Mouse (Mus musculus) midbrain, postnatal 0 days (tissue): ENCODE data around the gene Ldlrad3. TPM values are rescaled to one million over a fixed set of nuclear protein-coding genes. Genes with fewer than 3 reads are reported as not detected.

ENCODE experiments used
- ATAC-seq: fragments of 200-750 bp; cut with Nextera tagmentation; 2 replicates; pipeline ENCODE4 v1.8.0; 2017; ENCODE audit warnings: moderate number of reproducible peaks, mild to moderate bottlenecking, moderate TSS enrichment, moderate library complexity; ENCODE audit not compliant: low FRiP score
- DNase-seq: peaks from one replicate; pipeline ENCODE4 v3.0.0-alpha.2; 2015; ENCODE audit warnings: low spot score
- H3K27ac ChIP-seq: fragments of 300-500 bp; sonication (generic); 2 replicates; pipeline ENCODE4 v1.5.1; 2014; ENCODE audit warnings: low read depth, mild to moderate bottlenecking, low read length, mixed read lengths
- H3K27me3 ChIP-seq: fragments of 300-500 bp; sonication (generic); 2 replicates; pipeline ENCODE4 v1.6.1; 2014; ENCODE audit warnings: low read length, control low read depth, mixed read lengths; ENCODE audit not compliant: insufficient read depth
- H3K36me3 ChIP-seq: fragments of 300-500 bp; sonication (generic); 2 replicates; pipeline ENCODE4 v1.6.1; 2014; ENCODE audit warnings: low read length, control low read depth, mixed read lengths; ENCODE audit not compliant: insufficient read depth
- H3K4me1 ChIP-seq: fragments of 300-500 bp; sonication (generic); 2 replicates; pipeline ENCODE4 v1.6.1; 2014; ENCODE audit warnings: mild to moderate bottlenecking, control low read depth, antibody characterized with exemption, low read length, mixed read lengths; ENCODE audit not compliant: insufficient read depth
- H3K4me2 ChIP-seq: fragments of 300-500 bp; sonication (generic); 2 replicates; pipeline ENCODE4 v1.6.1; 2014; ENCODE audit warnings: low read depth, mild to moderate bottlenecking, low read length, mixed read lengths; ENCODE audit not compliant: poor library complexity, severe bottlenecking
- H3K4me3 ChIP-seq: fragments of 300-500 bp; sonication (generic); 2 replicates; pipeline ENCODE4 v1.5.1; 2014; ENCODE audit warnings: low read depth, mild to moderate bottlenecking, low read length, moderate library complexity
- H3K9ac ChIP-seq: fragments of 300-500 bp; sonication (generic); replicated peaks from 2 replicates; pipeline ENCODE4 v1.6.1; 2014; ENCODE audit warnings: mild to moderate bottlenecking, low read length, moderate library complexity, mixed read lengths; ENCODE audit not compliant: poor library complexity, severe bottlenecking
- H3K9me3 ChIP-seq: fragments of 300-500 bp; sonication (generic); 2 replicates; pipeline ENCODE4 v1.6.1; 2016; ENCODE audit warnings: low read length, control low read depth
- CTCF ChIP-seq: IDR thresholded peaks from 2 replicates; pipeline ENCODE4 v1.5.1; 2016; ENCODE audit warnings: antibody characterized with exemption, mild to moderate bottlenecking
- WGBS: fragments of 180-500 bp; shearing (Covaris S2); extraction: QIAGEN DNeasy Blood & Tissue Kit; methylation state at CpG from one replicate; pipeline ENCODE4 v1.1.7; 2014; 5-methylcytosine and 5-hydroxymethylcytosine counted together
- polyA plus RNA-seq: library from polyadenylated mRNA; unstranded; fragments of >200 nt; fragmentation: Nextera tagmentation; extraction: Ambion mirVana; gene quantifications from 2 replicates; pipeline ENCODE4 v1.2.1, GENCODE M21; 2015
- total RNA-seq: library from RNA; depleted of rRNA; stranded (reverse); fragments of >200 nt; gene quantifications from 2 replicates; pipeline ENCODE4 v1.2.3, GENCODE M21; 2014

Gene Ldlrad3
- total and polyA plus RNA-seq, 2 experiments from 2014 or later: 18.4 to 25.0 TPM

DNA sequence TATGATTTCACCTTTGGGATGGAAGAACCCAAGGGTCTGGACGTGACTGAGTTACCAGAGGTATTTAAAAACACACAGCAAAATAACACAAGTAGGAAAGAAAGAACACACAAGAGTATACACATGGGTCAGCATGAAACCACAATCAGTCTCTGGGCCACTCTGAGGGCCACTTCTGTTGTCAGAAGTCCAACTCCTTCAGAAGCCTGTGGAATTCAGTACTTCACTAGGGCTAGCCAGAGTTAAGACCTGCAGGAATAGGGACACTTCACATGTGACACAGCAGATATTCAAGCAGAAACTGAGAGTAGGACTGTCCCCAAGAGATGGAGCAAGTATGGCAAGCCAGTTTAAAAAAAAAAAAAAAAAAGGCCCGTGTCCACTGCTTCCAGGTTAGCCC, 80.7 kb downstream of the Ldlrad3 start:
- 88% methylated on average over 2 of the region's 2 CpGs for WGBS
- H3K4me1 ChIP-seq: no peaks in the 10 kb centered on the region
- DNase-seq (no peak), ATAC-seq (no peak)
- H3K4me3 ChIP-seq: no peak overlapping the region
- no peak overlapping the region for H3K4me2 ChIP-seq
- no peak for TF ChIP-seq CTCF
- H3K36me3 ChIP-seq: no peaks in the 10 kb centered on the region
- H3K27me3 ChIP-seq: no peaks in the 10 kb centered on the region
- H3K27ac ChIP-seq: no peak overlapping the region
- H3K9me3 ChIP-seq: no peaks in the 10 kb centered on the region
- no peak overlapping the region for H3K9ac ChIP-seq

DNA sequence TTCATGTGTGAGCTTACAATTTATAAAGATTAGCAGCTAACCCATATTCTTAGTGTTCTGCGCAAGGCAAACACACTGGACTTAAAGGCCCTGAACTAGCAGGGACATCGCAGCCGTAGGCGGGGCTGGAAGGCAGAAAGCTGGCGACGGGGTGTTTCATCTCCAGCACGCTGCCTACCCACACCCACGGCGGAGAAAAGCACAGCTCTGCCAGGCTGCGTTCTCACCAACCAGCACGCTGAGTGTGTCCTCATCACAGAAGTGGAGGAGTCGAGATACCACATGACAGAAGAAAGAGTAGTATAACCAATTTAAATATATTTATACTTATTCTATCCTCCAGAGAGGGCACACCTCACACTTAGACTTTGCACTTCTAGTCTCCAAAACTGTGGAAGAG, 82.2 kb downstream of the Ldlrad3 start:
- Histone ChIP-seq H3K4me2 (no peak overlapping the region), H3K36me3 (no peaks in the 10 kb centered on the region), H3K4me1 (no peaks in the 10 kb centered on the region), H3K27me3 (no peaks in the 10 kb centered on the region), H3K4me3 (no peak overlapping the region), H3K9ac (no peak overlapping the region), H3K9me3 (no peaks in the 10 kb centered on the region), H3K27ac (no peak overlapping the region)
- TF ChIP-seq CTCF: no peak
- WGBS: 89% methylated on average over 12 of the region's 12 CpGs
- ATAC-seq: no peak
- DNase-seq: no peak

DNA sequence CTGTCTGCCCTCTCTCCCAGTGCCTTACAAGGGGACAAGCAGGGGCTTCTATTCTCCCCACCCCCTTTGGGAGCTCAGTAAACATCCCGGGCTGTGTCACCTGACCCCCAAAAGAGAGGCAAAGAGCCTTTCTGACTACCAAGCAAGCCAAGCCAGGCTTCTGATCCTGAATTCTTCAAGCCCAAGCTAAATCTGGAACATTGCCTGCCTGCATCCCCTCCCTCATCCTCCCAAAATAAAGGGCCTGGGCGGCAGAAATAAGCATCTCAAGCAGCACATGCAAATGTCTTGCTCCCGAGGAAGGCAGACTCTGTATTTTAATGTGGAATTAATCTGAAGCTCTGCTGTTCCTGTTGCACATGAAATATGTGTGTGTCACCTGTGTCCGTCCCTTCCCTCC, 85.7 kb downstream of the Ldlrad3 start:
- Histone ChIP-seq H3K9ac (no peak overlapping the region), H3K9me3 (no peaks in the 10 kb centered on the region), H3K4me2 (no peak overlapping the region), H3K36me3 (no peaks in the 10 kb centered on the region), H3K4me1 (0 out of 2 replicates have a peak, but pooled peaks cover 5% of the 10 kb centered on the region), H3K27ac (no peak overlapping the region), H3K4me3 (no peak overlapping the region), H3K27me3 (no peaks in the 10 kb centered on the region)
- TF ChIP-seq CTCF: no peak
- DNase-seq (no peak), ATAC-seq (no peak)
- WGBS: 47% methylated on average over 4 of the region's 4 CpGs

DNA sequence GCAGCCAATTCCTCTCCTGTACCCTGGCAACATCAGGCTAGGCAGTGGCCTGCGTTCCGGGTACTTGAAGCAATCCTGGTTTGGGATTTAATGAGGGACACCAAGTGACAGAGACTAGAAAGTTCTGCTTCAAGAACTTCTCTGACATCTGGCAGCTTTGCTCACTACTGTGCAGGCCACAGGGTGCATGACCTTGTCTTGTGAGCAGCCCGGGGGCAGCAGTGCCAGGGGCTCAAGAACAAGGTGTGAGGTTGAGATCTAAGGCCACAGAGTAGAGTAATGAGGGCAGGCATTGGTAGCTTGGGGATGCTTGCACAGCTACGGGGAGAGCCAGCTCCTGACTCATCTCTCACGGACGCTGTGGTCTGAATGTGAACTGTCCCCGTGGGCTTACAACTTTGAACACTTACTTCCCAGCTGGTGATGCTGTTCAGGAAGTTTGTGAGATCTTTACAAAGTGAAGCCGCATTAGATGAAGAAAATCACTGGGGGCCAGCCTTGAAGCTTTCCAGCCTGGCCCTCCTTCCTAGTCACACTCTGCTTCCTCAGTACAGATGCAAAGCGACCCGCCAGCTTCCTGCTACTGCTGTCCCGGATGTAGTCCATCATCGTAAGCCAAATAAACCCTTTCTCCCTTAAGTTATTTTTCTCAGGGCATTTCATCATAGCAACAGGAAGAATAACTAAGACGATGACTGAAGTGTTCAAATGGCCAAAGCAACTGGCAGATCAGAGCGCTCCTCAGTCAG, 86.3 kb downstream of the Ldlrad3 start:
- H3K27me3 ChIP-seq: no peaks in the 10 kb centered on the region
- no peaks in the 10 kb centered on the region for H3K36me3 ChIP-seq
- 78% methylated on average over 14 of the region's 14 CpGs for WGBS
- ATAC-seq (no peak), DNase-seq (no peak)
- H3K4me2 ChIP-seq: no peak overlapping the region
- TF ChIP-seq CTCF: no peak
- H3K27ac ChIP-seq: no peak overlapping the region
- H3K4me3 ChIP-seq: no peak overlapping the region
- no peaks in the 10 kb centered on the region for H3K9me3 ChIP-seq
- H3K4me1 ChIP-seq: peaks cover 5% of the 10 kb centered on the region; the same call in 1 of the 2 replicates
- H3K9ac ChIP-seq: no peak overlapping the region

DNA sequence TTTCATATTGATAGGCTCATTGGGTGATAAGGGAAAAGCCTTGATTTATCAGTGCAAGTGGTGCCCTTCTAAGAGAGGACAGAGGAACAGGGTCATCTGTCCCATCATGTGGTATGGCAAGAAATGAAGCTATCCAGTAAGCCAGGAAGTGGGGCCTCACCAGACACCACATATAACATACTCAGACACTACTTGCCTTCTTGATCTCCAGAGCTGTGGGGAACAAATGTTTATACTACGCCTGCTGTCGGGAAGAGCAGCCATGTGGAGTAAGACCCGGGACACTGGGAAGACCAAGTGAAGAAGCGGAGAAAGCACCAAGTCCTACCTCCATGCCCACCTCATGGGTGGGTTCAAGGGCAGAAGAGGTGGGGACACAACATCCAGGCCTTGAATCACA, 86.9 kb downstream of the Ldlrad3 start:
- Histone ChIP-seq H3K4me1 (peaks cover 8% of the 10 kb centered on the region; the same call in 1 of the 2 replicates), H3K36me3 (no peaks in the 10 kb centered on the region), H3K27me3 (no peaks in the 10 kb centered on the region), H3K9ac (no peak overlapping the region), H3K9me3 (no peaks in the 10 kb centered on the region), H3K4me2 (no peak overlapping the region), H3K27ac (no peak overlapping the region), H3K4me3 (no peak overlapping the region)
- whole genome bisulfite sequencing: 96% methylated on average over 4 of the region's 4 CpGs
- no peak for DNase-seq
- no peak for TF ChIP-seq CTCF
- ATAC-seq: no peak

DNA sequence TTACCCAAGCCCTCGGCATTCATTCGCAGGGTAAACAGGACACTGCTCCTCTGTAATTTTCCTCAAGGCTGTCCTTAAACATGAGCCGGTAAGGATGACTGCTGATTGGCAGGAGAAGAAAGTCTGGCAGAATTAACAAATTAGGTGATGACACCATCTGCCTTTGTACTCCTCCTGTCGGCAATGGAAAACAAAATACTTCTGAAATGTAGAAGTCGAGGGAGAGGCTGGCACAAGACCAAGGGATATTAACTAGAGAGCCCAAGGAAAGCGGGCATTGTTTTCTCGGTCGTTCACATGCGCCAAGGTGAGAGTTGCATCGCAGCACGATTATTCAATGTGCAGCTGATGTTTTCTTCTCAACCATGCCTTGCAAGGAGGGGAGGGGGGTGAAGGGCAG, 91.4 kb downstream of the Ldlrad3 start:
- no peak; the same call in 1 of the 2 replicates for TF ChIP-seq CTCF
- DNase-seq (peak; percentile 42), ATAC-seq (no peak)
- H3K9me3 ChIP-seq: no peaks in the 10 kb centered on the region
- no peak overlapping the region for H3K27ac ChIP-seq
- H3K9ac ChIP-seq: no peak overlapping the region
- peaks cover 14% of the 10 kb centered on the region; the same call in 1 of the 2 replicates for H3K4me1 ChIP-seq
- H3K4me3 ChIP-seq: no peak overlapping the region
- no peak overlapping the region for H3K4me2 ChIP-seq
- H3K36me3 ChIP-seq: no peaks in the 10 kb centered on the region
- no peaks in the 10 kb centered on the region for H3K27me3 ChIP-seq
- 36% methylated on average over 11 of the region's 11 CpGs for WGBS
